In genomic region chr3:119778431-119778830, GRCm38 (mm10) we compare ENCODE assay signal across 23 mouse cellular contexts. TPM values are rescaled to one million over a fixed set of nuclear protein-coding genes. Genes with fewer than 3 reads are reported as not detected.
DNase-seq lines count a peak whose midpoint lies in the region; ATAC-seq and TF ChIP-seq lines count a peak whose summit lies in the region.
"Had no signal": no experiment of that assay in that cellular context is flagged by ENCODE, and none has a peak within 500 bp of the region (broad histone marks: within the 10 kb centered on the region; RNA-seq: fewer than 3 reads in every experiment).

No protein-coding gene starts in this region.

- 0 out of 2 replicates have a peak, but pooled peaks cover 9% of the 10 kb centered on the region for H3K36me3 ChIP-seq in hindbrain, embryonic 12.5 days
- H3K36me3 ChIP-seq in hindbrain, postnatal 0 days (ENCODE audit: insufficient read depth, low read length): no peaks in the 10 kb centered on the region
- peaks cover 7% of the 10 kb centered on the region; the same call in 1 of the 2 replicates for H3K36me3 ChIP-seq in midbrain, embryonic 13.5 days
- H3K36me3 ChIP-seq in midbrain, postnatal 0 days (ENCODE audit: insufficient read depth, low read length): no peaks in the 10 kb centered on the region
- no peaks in the 10 kb centered on the region for H3K36me3 ChIP-seq in macrophage (ENCODE audit: inconsistent target)

- no peaks in the 10 kb centered on the region for H3K9me3 ChIP-seq in hindbrain, embryonic 12.5 days (replicated peaks)
- H3K9me3 ChIP-seq in hindbrain, postnatal 0 days (ENCODE audit: low read length): no peaks in the 10 kb centered on the region
- H3K9me3 ChIP-seq in midbrain, embryonic 13.5 days: no peaks in the 10 kb centered on the region
- H3K9me3 ChIP-seq in midbrain, postnatal 0 days (ENCODE audit: low read length): no peaks in the 10 kb centered on the region
- H3K9me3 ChIP-seq: heart, embryonic 13.5 days had no signal

- peaks cover 77% of the 10 kb centered on the region for H3K79me2 ChIP-seq in macrophage (ENCODE audit: inconsistent target)

- no peak for TF ChIP-seq CTCF in hindbrain, postnatal 0 days (IDR thresholded peaks at IDR 0.05; ENCODE audit: low read depth)
- no peak for TF ChIP-seq CTCF in midbrain, postnatal 0 days (IDR thresholded peaks at IDR 0.05)
- no peak for TF ChIP-seq CTCF in bone marrow macrophage, adult 2 months (IDR thresholded peaks at IDR 0.05; ENCODE audit: low read depth, low read length)

- H3K4me3 ChIP-seq in hindbrain, embryonic 12.5 days: no peak overlapping the region
- H3K4me3 ChIP-seq in hindbrain, postnatal 0 days (ENCODE audit: low read length): no peak overlapping the region
- H3K4me3 ChIP-seq in midbrain, embryonic 13.5 days (replicated peaks): no peak overlapping the region
- H3K4me3 ChIP-seq in midbrain, postnatal 0 days (ENCODE audit: low read depth, low read length): no peak overlapping the region
- H3K4me3 ChIP-seq in bone marrow macrophage, adult 2 months (ENCODE audit: insufficient read depth, low read length): no peak overlapping the region
- H3K4me3 ChIP-seq in macrophage (ENCODE audit: inconsistent target): no peak overlapping the region
- H3K4me3 ChIP-seq: gastrocnemius, adult 2 months; heart, embryonic 13.5 days; layer of hippocampus, adult 2 months had no signal

- no peak overlapping the region for H3K27ac ChIP-seq in hindbrain, embryonic 12.5 days
- no peak overlapping the region for H3K27ac ChIP-seq in hindbrain, postnatal 0 days
- H3K27ac ChIP-seq in midbrain, embryonic 13.5 days: no peak overlapping the region
- H3K27ac ChIP-seq in midbrain, postnatal 0 days (ENCODE audit: low read depth, low read length): no peak overlapping the region
- peak overlapping the region; percentile 68; the same call in 1 of the 2 replicates for H3K27ac ChIP-seq in bone marrow macrophage, adult 2 months (ENCODE audit: insufficient read depth, low read depth, low read length)
- H3K27ac ChIP-seq in macrophage: peak overlapping the region; percentile 70
- H3K27ac ChIP-seq: gastrocnemius, adult 2 months; heart, embryonic 13.5 days; layer of hippocampus, adult 2 months had no signal

- no peak for DNase-seq in hindbrain, postnatal 0 days (ENCODE audit: low spot score)
- DNase-seq in midbrain, postnatal 0 days (ENCODE audit: low spot score): no peak
- no peak for DNase-seq in left cerebral cortex, adult 11 months (ENCODE audit: low spot score)
- DNase-seq in cerebellum, postnatal 36 days: no peak
- DNase-seq: adrenal gland, postnatal 14 days; cerebellum, adult 11 months; cerebellum, postnatal 10 days; embryo, embryonic 11 days; gastrocnemius, adult 2 months; kidney, adult 8-10 months; kidney, postnatal 14 days; layer of hippocampus, postnatal 36 days; left cerebral cortex, postnatal 4 days; right cerebral cortex, postnatal 14 days; thymus, postnatal 36 days had no signal

- H3K27me3 ChIP-seq in hindbrain, embryonic 12.5 days: no peaks in the 10 kb centered on the region
- H3K27me3 ChIP-seq in hindbrain, postnatal 0 days (ENCODE audit: insufficient read depth, low read length): no peaks in the 10 kb centered on the region
- no peaks in the 10 kb centered on the region for H3K27me3 ChIP-seq in midbrain, embryonic 13.5 days
- H3K27me3 ChIP-seq in midbrain, postnatal 0 days (ENCODE audit: insufficient read depth, low read length): no peaks in the 10 kb centered on the region
- H3K27me3 ChIP-seq: heart, embryonic 13.5 days; Patski had no signal

- H3K4me1 ChIP-seq in hindbrain, embryonic 12.5 days: peaks cover 22% of the 10 kb centered on the region
- no peaks in the 10 kb centered on the region for H3K4me1 ChIP-seq in hindbrain, postnatal 0 days (ENCODE audit: insufficient read depth, low read length)
- H3K4me1 ChIP-seq in midbrain, embryonic 13.5 days (replicated peaks): peaks cover 38% of the 10 kb centered on the region
- peaks cover 17% of the 10 kb centered on the region for H3K4me1 ChIP-seq in midbrain, postnatal 0 days (ENCODE audit: insufficient read depth, low read length)
- H3K4me1 ChIP-seq in bone marrow macrophage, adult 2 months (ENCODE audit: control insufficient read depth, insufficient read depth, low read length): peaks cover 19% of the 10 kb centered on the region

- no peak overlapping the region for H3K9ac ChIP-seq in hindbrain, embryonic 12.5 days
- H3K9ac ChIP-seq in hindbrain, postnatal 0 days (replicated peaks; ENCODE audit: low read length): no peak overlapping the region
- no peak overlapping the region for H3K9ac ChIP-seq in midbrain, embryonic 13.5 days (replicated peaks)
- H3K9ac ChIP-seq in midbrain, postnatal 0 days (replicated peaks; ENCODE audit: low read length, poor library complexity, severe bottlenecking): no peak overlapping the region
- H3K9ac ChIP-seq: heart, embryonic 13.5 days had no signal

- H3K4me2 ChIP-seq in hindbrain, embryonic 12.5 days (replicated peaks): peak overlapping the region; percentile 17; the same call in 1 of the 2 replicates
- no peak overlapping the region for H3K4me2 ChIP-seq in hindbrain, postnatal 0 days (ENCODE audit: low read depth, low read length)
- H3K4me2 ChIP-seq in midbrain, embryonic 13.5 days (replicated peaks): peak overlapping the region; percentile 7; the same call in 1 of the 2 replicates
- no peak overlapping the region for H3K4me2 ChIP-seq in midbrain, postnatal 0 days (ENCODE audit: low read depth, low read length, poor library complexity, severe bottlenecking)
- H3K4me2 ChIP-seq: heart, embryonic 13.5 days; liver, embryonic 11.5 days had no signal

- ATAC-seq in hindbrain, embryonic 12.5 days (ENCODE audit: low FRiP score): no peak
- no peak for ATAC-seq in hindbrain, postnatal 0 days
- ATAC-seq in midbrain, embryonic 13.5 days: no peak
- ATAC-seq in midbrain, postnatal 0 days (ENCODE audit: low FRiP score): no peak
- ATAC-seq: Patski had no signal

- TF ChIP-seq POLR2A in bone marrow macrophage, adult 2 months (IDR thresholded peaks at IDR 0.05; ENCODE audit: borderline replicate concordance, low read depth, low read length): no peak

- WGBS in hindbrain, embryonic 12.5 days: 29% methylated on average over 2 of the region's 2 CpGs
- 54% methylated on average over 2 of the region's 2 CpGs for WGBS in hindbrain, postnatal 0 days
- WGBS in midbrain, embryonic 13.5 days: 61% methylated on average over 2 of the region's 2 CpGs
- 54% methylated on average over 2 of the region's 2 CpGs for WGBS in midbrain, postnatal 0 days
- 72% methylated on average over 2 of the region's 2 CpGs for WGBS in macrophage (ENCODE audit: missing documents)

RNA-seq across cellular contexts. Expression of gene Ptbp2, which starts 5.8 kb away (rescaled TPM):
- 298 and 302 TPM in 2 replicates for polyA plus RNA-seq in hindbrain, embryonic 12.5 days (2016; fragmentation: Nextera tagmentation; extraction: Ambion mirVana)
- total RNA-seq in hindbrain, postnatal 0 days (2014; rRNA removed): 179 and 211 TPM in 2 replicates
- 154 TPM in 2 replicates for polyA plus RNA-seq in hindbrain, postnatal 0 days (2015; fragmentation: Nextera tagmentation; extraction: Ambion mirVana)
- 324 and 347 TPM in 2 replicates for polyA plus RNA-seq in midbrain, embryonic 13.5 days (2015; fragmentation: Nextera tagmentation; extraction: Ambion mirVana)
- total RNA-seq in midbrain, postnatal 0 days (2014; rRNA removed): 236 and 298 TPM in 2 replicates
- polyA plus RNA-seq in midbrain, postnatal 0 days (2015; fragmentation: Nextera tagmentation; extraction: Ambion mirVana): 162 and 180 TPM in 2 replicates
- 36.7 and 41.8 TPM in 2 replicates for polyA plus RNA-seq in bone marrow macrophage, adult 2 months (2012; ENCODE audit: insufficient read depth, insufficient read length, missing spikeins)
- 100 to 1,000 TPM; 100 to 230 (median 178) TPM for total RNA-seq in macrophage (2018; cell fraction: chromatin; rRNA removed)
- total RNA-seq in macrophage (2018; cell fraction: cytosol; rRNA removed): 10 to 100 TPM in 7 of 26 experiments, 1 to 10 TPM in 19; 4.1 to 19.5 (median 6.9) TPM
- 100 to 1,000 TPM in 17 of 26 experiments, 10 to 100 TPM in 9; 58.9 to 219 (median 121) TPM for total RNA-seq in macrophage (2018; cell fraction: nucleus; rRNA removed)
- polyA plus RNA-seq in macrophage (2018): 9.5 to 10.7 TPM (median 9.6 TPM) in 3 replicates

Comparison
In these comparisons a context has a peak if more than half of its experiments do, and no peak if none do; other contexts are left out.
1. H3K4me2 ChIP-seq: peak in hindbrain, embryonic 12.5 days (single experiment) and midbrain, embryonic 13.5 days (single experiment); none in hindbrain, postnatal 0 days (single experiment) and midbrain, postnatal 0 days (single experiment).
2. H3K27ac ChIP-seq: peak in bone marrow macrophage, adult 2 months (single experiment) and macrophage (single experiment); none in hindbrain, embryonic 12.5 days (single experiment), hindbrain, postnatal 0 days (single experiment), midbrain, embryonic 13.5 days (single experiment) and midbrain, postnatal 0 days (single experiment).